Mouse (Mus musculus): ENCODE measurements at regions not wholly inside any gene's neighbourhood (a gene's known extent, or its start where the extent isn't known, plus 50 kb on each side); places are given as distances from the start of the nearest gene placed in this dataset.

- TF ChIP-seq MYOG (IDR thresholded peaks at IDR 0.05; ENCODE audit: control insufficient read depth in 1 of 3, insufficient read depth in 1 of 3, insufficient read length in 2 of 3, low read depth in 2 of 3) = no peak
- TF ChIP-seq POLR2A (IDR thresholded peaks at IDR 0.05; ENCODE audit: insufficient read length, low read depth) = no peak
- no peak for TF ChIP-seq MAX (IDR thresholded peaks at IDR 0.05; ENCODE audit: low read depth)
- TF ChIP-seq TCF3 (IDR thresholded peaks at IDR 0.05; ENCODE audit: insufficient read length, low read depth) = no peak
- no peak for TF ChIP-seq USF1 (IDR thresholded peaks at IDR 0.05; ENCODE audit: low read depth)
- TF ChIP-seq POLR2AphosphoS2 (IDR thresholded peaks at IDR 0.05; ENCODE audit: insufficient read length, low read depth) = no peak
- TF ChIP-seq MYOD1 (IDR thresholded peaks at IDR 0.05; ENCODE audit: control insufficient read depth in 1 of 3, insufficient read length in 2 of 3, low read depth in 2 of 3) = no peak
- no peak for TF ChIP-seq REST (IDR thresholded peaks at IDR 0.05; ENCODE audit: insufficient read depth, insufficient read length)
- TF ChIP-seq TCF12 (IDR thresholded peaks at IDR 0.05; ENCODE audit: insufficient read depth, poor library complexity, severe bottlenecking) = no peak
- TF ChIP-seq SRF (IDR thresholded peaks at IDR 0.05; ENCODE audit: control insufficient read depth, insufficient read length, low read depth) = no peak
- TF ChIP-seq E2F4 (IDR thresholded peaks at IDR 0.05; ENCODE audit: insufficient read depth) = no peak
- TF ChIP-seq CEBPB (IDR thresholded peaks at IDR 0.05; ENCODE audit: insufficient read depth, poor library complexity, severe bottlenecking) = no peak
Observed at GRCm38 (mm10) chr12:13042934-13043333, 101.2 kb upstream of the Mycn start.
